Mouse (Mus musculus): ENCODE results near the gene Reps2. TPM values are rescaled to one million over a fixed set of nuclear protein-coding genes. Genes with fewer than 3 reads are reported as not detected.

Gene Reps2
- 10.2 TPM for polyA plus RNA-seq (2014; fragmentation: Illumina TruSeq; extraction: RNeasy Lipid Tissue Mini Kit (QIAGEN cat#74804); ENCODE audit: insufficient read depth, low read depth, low replicate concordance)

DNA sequence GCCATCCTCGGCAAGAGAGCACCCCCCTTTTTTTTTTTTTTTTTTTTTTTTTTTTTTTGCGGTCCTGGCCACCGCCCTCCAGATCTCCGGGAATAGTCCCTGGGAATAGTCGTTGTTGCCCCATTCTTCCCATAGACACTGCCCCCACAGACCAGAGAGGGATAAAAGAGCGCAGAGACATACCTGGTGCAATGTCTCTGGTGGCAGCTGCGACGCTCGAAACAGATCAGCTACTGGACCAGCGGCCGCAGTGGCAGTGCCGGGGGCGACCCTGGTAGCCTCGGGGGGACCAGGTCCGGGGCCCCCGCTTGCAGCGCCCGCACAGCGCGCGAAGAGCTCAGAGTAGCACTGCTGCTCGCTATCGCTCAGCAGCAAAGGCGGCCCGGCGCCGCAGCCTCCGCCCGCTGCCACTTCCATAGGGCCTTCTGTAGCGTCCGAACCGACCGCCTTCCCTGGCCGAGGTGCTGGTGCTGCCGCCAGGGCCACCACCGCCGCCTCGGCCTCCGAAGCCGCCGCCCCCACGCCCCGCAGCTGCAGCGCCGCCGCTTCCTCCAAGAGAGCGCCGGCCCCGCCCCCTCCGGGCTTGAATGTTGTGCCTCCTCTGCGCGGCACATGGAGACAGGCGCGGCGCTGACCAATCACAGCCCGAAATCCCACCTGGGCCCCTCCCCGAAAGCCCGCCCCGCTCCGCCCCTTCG lies at the start of gene Reps2:
TSS of gene Reps2 (minus strand) at position 559 of the 698 bp plus-strand sequence.

Other genes with a start within 250 kb of the Reps2 start
- 87.0 TPM for gene Rbbp7, start 116.8 kb upstream of the Reps2 start, polyA plus RNA-seq (2014; fragmentation: Illumina TruSeq; extraction: RNeasy Lipid Tissue Mini Kit (QIAGEN cat#74804); ENCODE audit: insufficient read depth, low read depth, low replicate concordance)
- gene Txlng, start 185.8 kb upstream of the Reps2 start, polyA plus RNA-seq (2014; fragmentation: Illumina TruSeq; extraction: RNeasy Lipid Tissue Mini Kit (QIAGEN cat#74804); ENCODE audit: insufficient read depth, low read depth, low replicate concordance): 8.5 TPM
- 37.1 TPM for gene Syap1, start 244.8 kb upstream of the Reps2 start, polyA plus RNA-seq (2014; fragmentation: Illumina TruSeq; extraction: RNeasy Lipid Tissue Mini Kit (QIAGEN cat#74804); ENCODE audit: insufficient read depth, low read depth, low replicate concordance)

Data from lung, adult 10 weeks (tissue).